Mouse (Mus musculus) heart, postnatal 36 days (tissue): ENCODE data around the gene Tnnt1. TPM values are rescaled to one million over a fixed set of nuclear protein-coding genes. Genes with fewer than 3 reads are reported as not detected.

Source experiments
- DNase-seq, 2 experiments: peaks; one replicate each; pipeline ENCODE4 v3.0.0; 2021 to 2022
- intact Hi-C: fragments of 180-260 bp; cut with DNase I; formaldehyde crosslinking; loops from one replicate; pipeline ENCODE4 v1.15.1; 2025
- total RNA-seq, 2 experiments: library from RNA; stranded (reverse); gene quantifications; 2 replicates each; pipeline ENCODE4 v1.2.3; 2021

Gene Tnnt1
- total RNA-seq, 2 experiments from 2014 or later, result 20.0 to 21.3 TPM

- intact Hi-C loops, result loop anchor here (10.0 kb wide), 1 partner anchor 430 kb away; no protein-coding TSS in a partner anchor
- DNase-seq, result no peak
Measured at GRCm38 (mm10) chr7:4464194-4464824, 51.9 kb downstream of the Tnnt1 start.

- intact Hi-C loops, result loop anchor here (10.0 kb wide), 1 partner anchor 426 kb away; no protein-coding TSS in a partner anchor
Measured at GRCm38 (mm10) chr7:4460576-4461434, 55.4 kb downstream of the Tnnt1 start, which contains the start of gene Eps8l1. TSS of gene Eps8l1 (plus strand) at chr7:4460674.

More at GRCm38 (mm10) chr7:4460576-4461434, 55.4 kb downstream of the Tnnt1 start, which contains the start of gene Eps8l1:
- DNase-seq, result no peak

Other genes with a start within 250 kb of the Tnnt1 start
- gene Ncr1, start 178.7 kb downstream of the Tnnt1 start, total RNA-seq, result not detected
- under 1 TPM; 0.36 to 0.60 TPM for gene Gp6, start 118.6 kb downstream of the Tnnt1 start, total RNA-seq
- gene Rdh13, start 70.7 kb downstream of the Tnnt1 start, total RNA-seq, result 10 to 100 TPM; 24.6 to 31.3 TPM
- gene Eps8l1, start 55.7 kb downstream of the Tnnt1 start, total RNA-seq, result 1 to 10 TPM; 1.5 to 3.5 TPM
- 10 to 100 TPM; 59.7 to 62.2 TPM for gene Ppp1r12c, start 14.7 kb downstream of the Tnnt1 start, total RNA-seq
- gene Tnni3, start 7.8 kb upstream of the Tnnt1 start, total RNA-seq, result over 10,000 TPM in 1 of 2 experiments, 1,000 to 10,000 TPM in 1; 9,756 to 10,673 TPM
- 1 to 10 TPM; 2.0 to 3.0 TPM for gene Dnaaf3, start 16.1 kb upstream of the Tnnt1 start, total RNA-seq
- under 1 TPM; 0.54 to 0.89 TPM for gene Syt5, start 31.2 kb upstream of the Tnnt1 start, total RNA-seq
- gene Ptprh, start 87.7 kb upstream of the Tnnt1 start, total RNA-seq, result not detected
- 1 to 10 TPM; 4.2 to 5.1 TPM for gene Tmem86b, start 115.0 kb upstream of the Tnnt1 start, total RNA-seq
- gene Ppp6r1, start 142.6 kb upstream of the Tnnt1 start, total RNA-seq, result 10 to 100 TPM; 72.1 to 73.7 TPM
- 10 to 100 TPM; 27.2 to 34.7 TPM for gene Hspbp1, start 168.7 kb upstream of the Tnnt1 start, total RNA-seq
- gene Brsk1, start 174.2 kb upstream of the Tnnt1 start, total RNA-seq, result 1 to 10 TPM; 1.2 TPM
- under 1 TPM; 0.11 to 0.30 TPM for gene Tmem150b, start 208.9 kb upstream of the Tnnt1 start, total RNA-seq
- 10 to 100 TPM; 14.8 to 15.9 TPM for gene Kmt5c, start 223.7 kb upstream of the Tnnt1 start, total RNA-seq
- gene Cox6b2, start 236.7 kb upstream of the Tnnt1 start, total RNA-seq, result 1 to 10 TPM; 1.9 to 2.3 TPM